Mouse (Mus musculus) forebrain, postnatal 0 days (tissue): ENCODE results near the gene Haao. TPM values are rescaled to one million over a fixed set of nuclear protein-coding genes. Genes with fewer than 3 reads are reported as not detected.

Experiments
- ATAC-seq: fragments of 200-750 bp; cut with Nextera tagmentation; 2 replicates; pipeline ENCODE4 v1.8.0; 2017; ENCODE audit warnings: mild to moderate bottlenecking, moderate library complexity
- DNase-seq: peaks from one replicate; pipeline ENCODE4 v3.0.0-alpha.2; 2015
- H3K27ac ChIP-seq: fragments of 300-500 bp; sonication (generic); 2 replicates; pipeline ENCODE4 v1.5.1; 2014; ENCODE audit warnings: low read depth, mild to moderate bottlenecking, antibody characterized with exemption, low read length, moderate library complexity, mixed read lengths
- H3K27me3 ChIP-seq: fragments of 300-500 bp; sonication (generic); 2 replicates; pipeline ENCODE4 v1.6.1; 2014; ENCODE audit warnings: mild to moderate bottlenecking, low read length, mixed read lengths; ENCODE audit not compliant: insufficient read depth
- H3K36me3 ChIP-seq: fragments of 300-500 bp; sonication (generic); 2 replicates; pipeline ENCODE4 v1.6.1; 2014; ENCODE audit warnings: mild to moderate bottlenecking, moderate library complexity; ENCODE audit not compliant: insufficient read depth
- H3K4me1 ChIP-seq: fragments of 300-500 bp; sonication (generic); 2 replicates; pipeline ENCODE4 v1.6.1; 2014; ENCODE audit warnings: antibody characterized with exemption; ENCODE audit not compliant: insufficient read depth
- H3K4me2 ChIP-seq: fragments of 300-500 bp; sonication (generic); 2 replicates; pipeline ENCODE4 v1.6.1; 2014; ENCODE audit warnings: low read depth, mild to moderate bottlenecking, moderate library complexity
- H3K4me3 ChIP-seq: fragments of 300-500 bp; sonication (generic); 2 replicates; pipeline ENCODE4 v1.5.1; 2014; ENCODE audit warnings: low read depth, low read length, mixed read lengths
- H3K9ac ChIP-seq: fragments of 300-500 bp; sonication (generic); 2 replicates; pipeline ENCODE4 v1.6.1; 2014; ENCODE audit warnings: mild to moderate bottlenecking
- H3K9me3 ChIP-seq: fragments of 300-500 bp; sonication (generic); 2 replicates; pipeline ENCODE4 v1.6.1; 2016; ENCODE audit warnings: low read length
- CTCF ChIP-seq: sonication (generic); IDR thresholded peaks from 2 replicates; pipeline ENCODE4 v1.5.1; 2016; ENCODE audit warnings: antibody characterized with exemption, control low read depth, low read depth
- WGBS: fragments of 180-500 bp; shearing (Covaris S2); extraction: QIAGEN DNeasy Blood & Tissue Kit; methylation state at CpG from one replicate; pipeline ENCODE4 v1.1.7; 2014; 5-methylcytosine and 5-hydroxymethylcytosine counted together
- polyA plus RNA-seq: library from polyadenylated mRNA; unstranded; fragments of >200 nt; fragmentation: Nextera tagmentation; extraction: Ambion mirVana; gene quantifications from 2 replicates; pipeline ENCODE4 v1.2.1, GENCODE M21; 2015
- total RNA-seq: library from RNA; depleted of rRNA; stranded (reverse); fragments of >200 nt; gene quantifications from 2 replicates; pipeline ENCODE4 v1.2.3, GENCODE M21; 2014; rRNA removed

The Haao gene
- total and polyA plus RNA-seq, 2 experiments from 2014 or later: not detected

GRCm38 (mm10) chr17:83795121-83795520, 52.6 kb downstream of the Haao start:
- Histone ChIP-seq H3K4me2 (no peak overlapping the region), H3K27me3 (no peaks in the 10 kb centered on the region), H3K9me3 (no peaks in the 10 kb centered on the region), H3K9ac (no peak overlapping the region), H3K4me1 (no peaks in the 10 kb centered on the region), H3K27ac (no peak overlapping the region), H3K4me3 (no peak overlapping the region), H3K36me3 (peaks cover 6% of the 10 kb centered on the region; the same call in 1 of the 2 replicates)
- no peak for TF ChIP-seq CTCF
- WGBS: 95% methylated on average over 17 of the region's 17 CpGs
- DNase-seq (no peak), ATAC-seq (no peak)

GRCm38 (mm10) chr17:83792388-83792787, 55.4 kb downstream of the Haao start:
- peak overlapping the region; percentile 38 for H3K4me2 ChIP-seq
- DNase-seq: peak; percentile 39
- H3K9ac ChIP-seq: no peak overlapping the region
- no peaks in the 10 kb centered on the region for H3K36me3 ChIP-seq
- H3K4me1 ChIP-seq: no peaks in the 10 kb centered on the region
- no peak for TF ChIP-seq CTCF
- peak overlapping the region; percentile 25 for H3K4me3 ChIP-seq
- ATAC-seq: peak; percentile 56; the same call in 1 of the 2 replicates
- H3K27ac ChIP-seq: no peak overlapping the region
- 30% methylated on average over 23 of the region's 23 CpGs for WGBS
- no peaks in the 10 kb centered on the region for H3K9me3 ChIP-seq
- no peaks in the 10 kb centered on the region for H3K27me3 ChIP-seq

DNA sequence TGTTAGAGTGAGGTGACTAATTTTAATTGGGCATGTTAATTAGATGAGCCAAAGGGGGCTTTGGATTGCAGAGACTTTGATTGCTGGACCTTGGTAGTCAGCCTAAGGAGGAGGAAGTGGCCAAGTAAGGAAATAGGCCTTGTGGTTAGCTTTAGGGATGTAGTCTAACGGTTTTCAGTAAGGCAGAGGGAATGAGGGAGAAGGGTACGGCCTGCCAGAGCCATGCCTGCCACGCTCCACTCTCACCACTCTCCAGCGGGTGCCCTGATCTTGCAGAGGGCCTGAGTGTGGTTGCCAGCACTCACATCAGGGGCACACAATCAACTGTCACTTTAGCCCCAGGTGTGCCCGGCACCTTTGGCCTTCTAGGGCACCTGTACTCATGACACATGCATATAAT, 57.6 kb downstream of the Haao start:
- DNase-seq (no peak), ATAC-seq (no peak)
- H3K36me3 ChIP-seq: no peaks in the 10 kb centered on the region
- no peak overlapping the region for H3K9ac ChIP-seq
- TF ChIP-seq CTCF: no peak
- no peak overlapping the region for H3K4me2 ChIP-seq
- H3K27me3 ChIP-seq: no peaks in the 10 kb centered on the region
- H3K4me1 ChIP-seq: no peaks in the 10 kb centered on the region
- no peak overlapping the region for H3K4me3 ChIP-seq
- WGBS: 74% methylated on average over 5 of the region's 5 CpGs
- H3K9me3 ChIP-seq: no peaks in the 10 kb centered on the region
- no peak overlapping the region for H3K27ac ChIP-seq

- TF ChIP-seq CTCF: no peak
- no peak overlapping the region for H3K27ac ChIP-seq
- 96% methylated on average over 6 of the region's 6 CpGs for WGBS
- ATAC-seq: no peak
- no peak overlapping the region for H3K4me2 ChIP-seq
- H3K27me3 ChIP-seq: no peaks in the 10 kb centered on the region
- no peak for DNase-seq
- no peak overlapping the region for H3K9ac ChIP-seq
- H3K36me3 ChIP-seq: no peaks in the 10 kb centered on the region
- H3K4me3 ChIP-seq: no peak overlapping the region
- peaks cover 6% of the 10 kb centered on the region; the same call in 1 of the 2 replicates for H3K4me1 ChIP-seq
- no peaks in the 10 kb centered on the region for H3K9me3 ChIP-seq
These were observed 61.3 kb downstream of the Haao start for GRCm38 (mm10) chr17:83786418-83786817.

DNA sequence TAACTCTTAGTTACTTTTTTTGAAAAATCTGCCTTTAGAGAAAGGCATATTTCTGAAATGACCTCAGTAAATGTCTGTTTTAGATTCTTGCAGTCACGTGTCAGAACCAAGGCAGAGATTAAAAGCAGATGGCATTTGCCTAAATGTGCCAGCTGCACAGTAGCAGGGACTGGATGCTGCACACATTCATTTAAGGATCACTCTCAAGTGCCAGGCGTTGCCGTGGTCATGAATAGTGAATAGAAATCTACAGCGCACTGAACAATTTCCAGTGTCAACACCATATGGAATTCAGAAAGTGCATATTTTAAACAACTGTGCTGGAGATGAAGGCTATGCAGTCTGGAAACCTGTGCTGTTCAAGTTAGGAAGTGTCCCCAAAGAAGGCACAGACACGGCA, 65.0 kb downstream of the Haao start:
- peak overlapping the region; percentile 62 for H3K27ac ChIP-seq
- no peak overlapping the region for H3K9ac ChIP-seq
- ATAC-seq: peak; percentile 94
- TF ChIP-seq CTCF: no peak
- 16% methylated on average over 5 of the region's 5 CpGs for WGBS
- peaks cover 6% of the 10 kb centered on the region; the same call in 1 of the 2 replicates for H3K4me1 ChIP-seq
- no peaks in the 10 kb centered on the region for H3K27me3 ChIP-seq
- H3K9me3 ChIP-seq: no peaks in the 10 kb centered on the region
- no peaks in the 10 kb centered on the region for H3K36me3 ChIP-seq
- H3K4me2 ChIP-seq: no peak overlapping the region
- peak; percentile 78 for DNase-seq
- H3K4me3 ChIP-seq: no peak overlapping the region

Other genes starting within 250 kb of the Haao start
- gene Kcng3, start 216.1 kb downstream of the Haao start, total RNA-seq: 2.5 and 3.1 TPM in 2 replicates
- gene Kcng3, start 216.1 kb downstream of the Haao start, polyA plus RNA-seq: 0.05 TPM in 1 of 2 replicates, not detected in the other
- 38.9 and 47.5 TPM in 2 replicates for gene Mta3, start 141.8 kb downstream of the Haao start, total RNA-seq
- 28.0 and 35.7 TPM in 2 replicates for gene Mta3, start 141.8 kb downstream of the Haao start, polyA plus RNA-seq